Mouse (Mus musculus): ENCODE measurements around the gene Mier2.

Mier2 gene

GRCm38 (mm10) chr10:79574350-79574749 lies 19.4 kb upstream of the Mier2 start:
- DNase-seq, result no peak

GRCm38 (mm10) chr10:79573611-79574010 lies 18.6 kb upstream of the Mier2 start:
- no peak for DNase-seq

- DNase-seq, result no peak
Measured at GRCm38 (mm10) chr10:79571314-79571713, 16.3 kb upstream of the Mier2 start.

GRCm38 (mm10) chr10:79569921-79570320 lies 14.9 kb upstream of the Mier2 start:
- no peak for DNase-seq

- no peak for DNase-seq
Measured at GRCm38 (mm10) chr10:79559716-79560115, 4.7 kb upstream of the Mier2 start.

- no peak for DNase-seq
Measured at GRCm38 (mm10) chr10:79557496-79557895, 2.5 kb upstream of the Mier2 start.

GRCm38 (mm10) chr10:79556951-79557350 lies 2.0 kb upstream of the Mier2 start:
- DNase-seq, result no peak

GRCm38 (mm10) chr10:79555238-79555724 lies 282 bp upstream of the Mier2 start:
- DNase-seq, result no peak

GRCm38 (mm10) chr10:79553691-79554090 lies 1.3 kb downstream of the Mier2 start:
- DNase-seq, result no peak

GRCm38 (mm10) chr10:79553176-79553575 lies 1.8 kb downstream of the Mier2 start:
- DNase-seq, result no peak

GRCm38 (mm10) chr10:79552531-79552930 lies 2.5 kb downstream of the Mier2 start:
- no peak for DNase-seq

GRCm38 (mm10) chr10:79550366-79550765 lies 4.6 kb downstream of the Mier2 start:
- no peak for DNase-seq

- no peak for DNase-seq
Measured at GRCm38 (mm10) chr10:79548971-79549723, 5.9 kb downstream of the Mier2 start.

- no peak for DNase-seq
Measured at GRCm38 (mm10) chr10:79548546-79548945, 6.5 kb downstream of the Mier2 start.

- DNase-seq, result no peak
Measured at GRCm38 (mm10) chr10:79547148-79547675, 7.8 kb downstream of the Mier2 start.

GRCm38 (mm10) chr10:79546483-79546882 lies 8.5 kb downstream of the Mier2 start:
- DNase-seq, result no peak

- DNase-seq, result no peak
Measured at GRCm38 (mm10) chr10:79545891-79546290, 9.1 kb downstream of the Mier2 start.

GRCm38 (mm10) chr10:79544631-79545030 lies 10.4 kb downstream of the Mier2 start:
- DNase-seq, result no peak

GRCm38 (mm10) chr10:79543884-79544597 lies 11.0 kb downstream of the Mier2 start:
- no peak for DNase-seq

GRCm38 (mm10) chr10:79542171-79542570 lies 12.8 kb downstream of the Mier2 start:
- DNase-seq, result no peak

- DNase-seq, result no peak
Measured at GRCm38 (mm10) chr10:79541522-79541921, 13.5 kb downstream of the Mier2 start.

- DNase-seq, result no peak
Measured at GRCm38 (mm10) chr10:79540746-79541145, 14.3 kb downstream of the Mier2 start.

- DNase-seq, result no peak
Measured at GRCm38 (mm10) chr10:79539701-79540495, 15.1 kb downstream of the Mier2 start.
